Mouse (Mus musculus) mesoderm, embryonic 11.5 days (tissue): ENCODE results near the gene Timm13.

Experiments used
- DNase-seq: peaks from one replicate; pipeline ENCODE4 v3.0.0-alpha.2; 2012; ENCODE audit warnings: low read depth, low spot score

The Timm13 gene

GRCm38 (mm10) chr10:80932700-80933420 lies 32.1 kb upstream of the Timm13 start:
- DNase-seq: no peak

GRCm38 (mm10) chr10:80932206-80932605 lies 31.4 kb upstream of the Timm13 start:
- no peak for DNase-seq

GRCm38 (mm10) chr10:80931695-80932094 lies 30.9 kb upstream of the Timm13 start:
- no peak for DNase-seq

- DNase-seq: no peak
Observed at GRCm38 (mm10) chr10:80931153-80931671, 30.4 kb upstream of the Timm13 start.

GRCm38 (mm10) chr10:80930361-80931152 lies 29.8 kb upstream of the Timm13 start:
- DNase-seq: no peak

GRCm38 (mm10) chr10:80929299-80930226 lies 28.8 kb upstream of the Timm13 start, which contains the start of gene Gadd45b:
Gadd45b (plus strand) TSS chr10:80930073.
- DNase-seq: peak; percentile 99

GRCm38 (mm10) chr10:80928586-80929298 lies 28.0 kb upstream of the Timm13 start:
- peak; percentile 92 for DNase-seq

- DNase-seq: no peak
Observed at GRCm38 (mm10) chr10:80925472-80925871, 24.7 kb upstream of the Timm13 start.

- no peak for DNase-seq
Observed at GRCm38 (mm10) chr10:80921923-80922322, 21.2 kb upstream of the Timm13 start.

GRCm38 (mm10) chr10:80917779-80918434 lies 17.1 kb upstream of the Timm13 start, which contains the start of gene Lmnb2:
Lmnb2 (minus strand) TSS chr10:80918245.
- DNase-seq: peak; percentile 73

GRCm38 (mm10) chr10:80917336-80917778 lies 16.6 kb upstream of the Timm13 start:
- DNase-seq: no peak

- no peak for DNase-seq
Observed at GRCm38 (mm10) chr10:80915736-80916135, 15.0 kb upstream of the Timm13 start.

- DNase-seq: no peak
Observed at GRCm38 (mm10) chr10:80915260-80915659, 14.5 kb upstream of the Timm13 start.

- no peak for DNase-seq
Observed at GRCm38 (mm10) chr10:80914253-80914656, 13.5 kb upstream of the Timm13 start.

- no peak for DNase-seq
Observed at GRCm38 (mm10) chr10:80913364-80914011, 12.7 kb upstream of the Timm13 start.

- no peak for DNase-seq
Observed at GRCm38 (mm10) chr10:80911891-80912290, 11.1 kb upstream of the Timm13 start.

- no peak for DNase-seq
Observed at GRCm38 (mm10) chr10:80911354-80911753, 10.6 kb upstream of the Timm13 start.

GRCm38 (mm10) chr10:80909375-80910162 lies 8.8 kb upstream of the Timm13 start:
- DNase-seq: no peak

- no peak for DNase-seq
Observed at GRCm38 (mm10) chr10:80904709-80905108, 3.9 kb upstream of the Timm13 start.
